Mouse (Mus musculus) cerebellum, adult 2 months (tissue): ENCODE measurements around the gene Fam185a.

Experiments used
- CTCF ChIP-seq: fragments of 200-500 bp; IDR thresholded peaks from 2 replicates; pipeline ENCODE4 v1.5.1; 2011; ENCODE audit warnings: low read depth, mild to moderate bottlenecking, control low read depth, low read length, moderate library complexity, borderline replicate concordance; ENCODE audit not compliant: insufficient read depth
- POLR2A ChIP-seq: fragments of 200-500 bp; IDR thresholded peaks from 2 replicates; pipeline ENCODE4 v1.6.1; 2011; ENCODE audit warnings: low read length, control low read depth, borderline replicate concordance; ENCODE audit not compliant: insufficient read depth

- TF ChIP-seq CTCF: no peak
- no peak for TF ChIP-seq POLR2A
Observed at GRCm38 (mm10) chr5:21519166-21519565, 94.4 kb downstream of the Fam185a start.
